Mouse (Mus musculus): ENCODE results near the gene Hmga2. TPM values are rescaled to one million over a fixed set of nuclear protein-coding genes. Genes with fewer than 3 reads are reported as not detected.
"Not testable (repeated sequence)": the region's sequence is repeated elsewhere in the genome, so short reads cannot be mapped to it uniquely, and the experiment has no call there.

Hmga2 gene
- total RNA-seq, 2 experiments from 2014 or later, result 0.25 to 0.26 TPM

- no peak for DNase-seq (ENCODE audit: extremely low spot score in 1 of 2, low spot score in 2 of 2)
- Histone ChIP-seq H3K4me3 (no peak overlapping the region), H3K27ac (no peak overlapping the region)
- no peak for TF ChIP-seq CTCF (IDR thresholded peaks at IDR 0.05)
- intact Hi-C loops (cut with DNase I), result no loop called here
These were observed 112.2 kb downstream of the Hmga2 start for GRCm38 (mm10) chr10:120363983-120364582.

GRCm38 (mm10) chr10:120363298-120363982 lies 112.8 kb downstream of the Hmga2 start:
- intact Hi-C loops (cut with DNase I); H3K4me3 ChIP-seq; H3K27ac ChIP-seq; DNase-seq (ENCODE audit: extremely low spot score in 1 of 2, low spot score in 2 of 2): not testable (repeated sequence)

- Histone ChIP-seq H3K4me3 (peak overlapping the region; percentile 6; the same call in 1 of the 2 replicates), H3K27ac (no peak overlapping the region)
- no peak for TF ChIP-seq CTCF (IDR thresholded peaks at IDR 0.05)
- intact Hi-C loops (cut with DNase I), result no loop called here
- no peak for DNase-seq (ENCODE audit: extremely low spot score in 1 of 2, low spot score in 2 of 2)
These were observed 121.7 kb downstream of the Hmga2 start for GRCm38 (mm10) chr10:120354523-120355030.

- DNase-seq (ENCODE audit: extremely low spot score in 1 of 2, low spot score in 2 of 2), result no peak
- intact Hi-C loops (cut with DNase I), result no loop called here
- no peak overlapping the region for H3K27ac ChIP-seq
- H3K4me3 ChIP-seq, result no peak overlapping the region
- no peak for TF ChIP-seq CTCF (IDR thresholded peaks at IDR 0.05)
These were observed 130.9 kb downstream of the Hmga2 start for GRCm38 (mm10) chr10:120345325-120345724.

- no peak overlapping the region for H3K27ac ChIP-seq
- TF ChIP-seq CTCF (IDR thresholded peaks at IDR 0.05), result no peak
- no peak overlapping the region for H3K4me3 ChIP-seq
- DNase-seq (ENCODE audit: extremely low spot score in 1 of 2, low spot score in 2 of 2), result no peak
- intact Hi-C loops (cut with DNase I), result no loop called here
These were observed 131.5 kb downstream of the Hmga2 start for GRCm38 (mm10) chr10:120344558-120345318.

GRCm38 (mm10) chr10:120339906-120340305 lies 136.4 kb downstream of the Hmga2 start:
- intact Hi-C loops (cut with DNase I); DNase-seq (ENCODE audit: extremely low spot score in 1 of 2, low spot score in 2 of 2); H3K27ac ChIP-seq; H3K4me3 ChIP-seq: not testable (repeated sequence)

- H3K27ac ChIP-seq, result no peak overlapping the region
- intact Hi-C loops (cut with DNase I), result no loop called here
- no peak overlapping the region for H3K4me3 ChIP-seq
- no peak for DNase-seq (ENCODE audit: extremely low spot score in 1 of 2, low spot score in 2 of 2)
- TF ChIP-seq CTCF (IDR thresholded peaks at IDR 0.05), result no peak
These were observed 136.9 kb downstream of the Hmga2 start for GRCm38 (mm10) chr10:120339324-120339723.

GRCm38 (mm10) chr10:120338841-120339240 lies 137.4 kb downstream of the Hmga2 start:
- Histone ChIP-seq H3K27ac (no peak overlapping the region), H3K4me3 (no peak overlapping the region)
- DNase-seq (ENCODE audit: extremely low spot score in 1 of 2, low spot score in 2 of 2), result no peak
- intact Hi-C loops (cut with DNase I), result no loop called here
- no peak for TF ChIP-seq CTCF (IDR thresholded peaks at IDR 0.05)

GRCm38 (mm10) chr10:120338431-120338830 lies 137.8 kb downstream of the Hmga2 start:
- intact Hi-C loops (cut with DNase I); H3K27ac ChIP-seq; H3K4me3 ChIP-seq; DNase-seq (ENCODE audit: extremely low spot score in 1 of 2, low spot score in 2 of 2): not testable (repeated sequence)

GRCm38 (mm10) chr10:120327946-120328345 lies 148.3 kb downstream of the Hmga2 start:
- no peak for DNase-seq (ENCODE audit: extremely low spot score in 1 of 2, low spot score in 2 of 2)
- TF ChIP-seq CTCF (IDR thresholded peaks at IDR 0.05), result no peak
- intact Hi-C loops (cut with DNase I), result no loop called here
- Histone ChIP-seq H3K27ac (no peak overlapping the region), H3K4me3 (no peak overlapping the region)

GRCm38 (mm10) chr10:120323584-120324203 lies 152.6 kb downstream of the Hmga2 start:
- no peak overlapping the region for H3K27ac ChIP-seq
- no peak overlapping the region for H3K4me3 ChIP-seq
- DNase-seq (ENCODE audit: extremely low spot score in 1 of 2, low spot score in 2 of 2), result no peak
- intact Hi-C loops (cut with DNase I), result no loop called here
- TF ChIP-seq CTCF (IDR thresholded peaks at IDR 0.05), result no peak

GRCm38 (mm10) chr10:120322815-120323214 lies 153.5 kb downstream of the Hmga2 start:
- DNase-seq (ENCODE audit: extremely low spot score in 1 of 2, low spot score in 2 of 2), result no peak
- Histone ChIP-seq H3K27ac (no peak overlapping the region), H3K4me3 (no peak overlapping the region)
- no peak for TF ChIP-seq CTCF (IDR thresholded peaks at IDR 0.05)
- intact Hi-C loops (cut with DNase I), result no loop called here
